Mouse (Mus musculus): ENCODE measurements around the gene Dapk1.

Dapk1 gene

DNA sequence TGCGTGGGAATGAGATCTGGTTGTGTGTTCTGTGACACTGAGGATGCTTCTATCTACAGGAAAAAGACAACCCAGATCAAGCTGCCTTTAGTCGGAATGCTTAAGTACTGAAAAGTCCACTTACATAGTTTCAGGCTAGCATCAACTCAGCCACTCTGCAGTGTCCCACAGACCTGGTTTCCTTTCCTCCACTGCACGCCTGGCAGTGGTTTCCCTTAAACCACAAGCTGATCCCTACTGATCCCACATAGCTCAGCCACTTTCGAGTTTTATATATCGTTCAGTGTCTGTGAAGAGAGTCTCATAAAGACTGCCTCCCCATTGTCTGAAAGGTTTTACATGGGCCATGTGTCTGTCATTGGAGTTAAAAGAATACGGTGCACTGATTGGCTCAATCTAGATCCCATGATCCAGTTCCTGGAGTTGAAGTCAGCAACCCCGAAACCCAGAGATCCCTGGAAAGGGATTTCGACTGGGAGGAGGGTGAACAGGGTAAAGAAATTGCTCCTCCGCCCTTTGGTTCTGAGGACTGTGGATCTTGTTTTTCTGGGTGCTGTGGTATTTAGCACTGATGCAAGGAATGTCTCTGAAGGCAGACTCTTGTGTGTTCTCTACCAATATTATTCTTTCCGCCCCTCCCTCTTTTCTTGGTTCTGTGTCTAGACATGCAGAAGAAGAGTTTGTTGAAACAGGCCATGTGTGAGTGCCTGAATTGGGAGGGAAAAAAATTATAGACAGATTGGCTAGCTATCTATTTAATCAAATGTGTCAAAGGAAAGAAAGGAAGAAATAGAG lies 93.6 kb downstream of the Dapk1 start:
- no peak for DNase-seq (ENCODE audit: low read depth, low spot score)

DNA sequence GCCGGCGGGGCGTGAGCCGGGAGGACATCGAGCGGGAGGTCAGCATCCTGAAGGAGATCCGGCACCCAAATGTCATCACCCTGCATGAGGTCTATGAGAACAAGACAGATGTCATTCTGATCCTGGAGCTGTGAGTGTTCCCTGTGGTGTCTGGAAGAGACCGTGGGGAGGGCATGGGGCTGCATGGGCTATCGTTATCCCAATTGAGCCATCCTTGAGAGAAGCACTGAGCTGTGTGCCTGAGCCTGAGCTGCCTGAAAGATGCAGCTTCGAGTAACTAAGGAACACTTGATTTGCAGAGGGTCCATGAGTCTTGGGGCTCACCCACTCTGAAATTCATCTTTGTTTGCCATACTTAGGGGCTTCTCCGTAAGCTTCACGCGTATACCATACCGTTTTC lies 94.6 kb downstream of the Dapk1 start:
- DNase-seq (ENCODE audit: low read depth, low spot score): no peak

DNA sequence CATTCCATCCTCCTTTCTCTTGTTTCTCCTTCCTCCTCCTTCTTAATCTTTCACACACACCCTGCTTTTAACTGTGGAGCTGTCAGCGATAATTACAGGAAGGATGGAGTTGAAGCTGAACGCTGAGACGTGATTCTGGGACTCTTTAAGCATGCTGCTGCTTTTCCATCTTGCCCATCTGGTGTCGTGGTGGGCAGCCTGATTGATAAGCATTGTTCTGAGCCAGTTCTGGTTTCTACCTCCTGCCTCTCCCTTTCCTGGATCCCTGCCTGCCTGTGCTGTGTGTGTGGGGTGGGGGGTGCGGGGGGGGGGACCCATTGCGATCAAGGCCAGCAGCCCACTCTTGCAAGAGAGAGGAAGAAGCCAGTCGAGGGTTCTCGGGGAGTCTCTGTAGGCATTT lies 95.0 kb downstream of the Dapk1 start:
- DNase-seq (ENCODE audit: low read depth, low spot score): no peak

DNA sequence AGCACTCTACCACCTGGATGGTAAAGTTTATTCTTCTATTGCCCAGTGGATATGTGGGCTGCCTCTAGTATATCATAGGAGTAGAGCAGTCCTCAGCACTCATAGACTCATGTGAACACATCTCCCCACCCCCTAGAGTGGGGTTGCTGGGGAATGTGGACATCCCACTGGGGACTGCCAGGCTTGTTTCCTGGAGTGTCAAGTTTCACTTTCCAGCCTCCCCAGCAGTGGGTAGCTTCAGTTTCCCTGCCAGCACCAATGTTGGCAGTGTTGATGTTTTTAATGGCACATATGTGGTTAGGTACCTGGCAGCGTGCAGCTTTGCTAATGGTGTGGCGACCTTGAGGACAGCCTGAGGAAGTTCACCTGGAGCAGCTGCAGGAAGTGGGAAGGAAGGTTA lies 96.3 kb downstream of the Dapk1 start:
- no peak for DNase-seq (ENCODE audit: low read depth, low spot score)

DNA sequence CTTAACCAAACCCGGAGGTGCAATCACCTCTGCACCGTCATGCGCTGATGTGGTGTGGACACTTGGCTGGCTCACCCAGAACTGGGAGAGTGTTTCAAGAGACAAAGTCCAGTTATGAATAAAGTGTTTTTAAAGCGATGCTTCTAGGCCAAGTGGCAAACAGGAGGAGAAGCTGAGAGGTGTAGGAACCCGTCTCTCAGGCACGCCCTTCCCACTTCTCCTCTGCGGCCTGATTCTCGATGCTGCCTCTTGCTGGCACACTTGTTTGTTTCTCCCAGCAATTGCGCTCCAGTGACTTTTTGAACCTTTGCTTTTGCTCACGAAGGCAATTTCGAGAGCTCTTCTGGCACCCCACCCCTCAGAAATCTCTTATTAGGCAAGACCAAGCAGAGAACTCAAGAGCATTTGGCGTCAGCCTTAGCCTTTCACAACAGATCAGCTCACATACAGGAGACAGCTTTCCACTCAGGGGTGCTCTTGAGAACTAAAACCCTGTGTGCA lies 100.0 kb downstream of the Dapk1 start:
- no peak for DNase-seq (ENCODE audit: low read depth, low spot score)

DNA sequence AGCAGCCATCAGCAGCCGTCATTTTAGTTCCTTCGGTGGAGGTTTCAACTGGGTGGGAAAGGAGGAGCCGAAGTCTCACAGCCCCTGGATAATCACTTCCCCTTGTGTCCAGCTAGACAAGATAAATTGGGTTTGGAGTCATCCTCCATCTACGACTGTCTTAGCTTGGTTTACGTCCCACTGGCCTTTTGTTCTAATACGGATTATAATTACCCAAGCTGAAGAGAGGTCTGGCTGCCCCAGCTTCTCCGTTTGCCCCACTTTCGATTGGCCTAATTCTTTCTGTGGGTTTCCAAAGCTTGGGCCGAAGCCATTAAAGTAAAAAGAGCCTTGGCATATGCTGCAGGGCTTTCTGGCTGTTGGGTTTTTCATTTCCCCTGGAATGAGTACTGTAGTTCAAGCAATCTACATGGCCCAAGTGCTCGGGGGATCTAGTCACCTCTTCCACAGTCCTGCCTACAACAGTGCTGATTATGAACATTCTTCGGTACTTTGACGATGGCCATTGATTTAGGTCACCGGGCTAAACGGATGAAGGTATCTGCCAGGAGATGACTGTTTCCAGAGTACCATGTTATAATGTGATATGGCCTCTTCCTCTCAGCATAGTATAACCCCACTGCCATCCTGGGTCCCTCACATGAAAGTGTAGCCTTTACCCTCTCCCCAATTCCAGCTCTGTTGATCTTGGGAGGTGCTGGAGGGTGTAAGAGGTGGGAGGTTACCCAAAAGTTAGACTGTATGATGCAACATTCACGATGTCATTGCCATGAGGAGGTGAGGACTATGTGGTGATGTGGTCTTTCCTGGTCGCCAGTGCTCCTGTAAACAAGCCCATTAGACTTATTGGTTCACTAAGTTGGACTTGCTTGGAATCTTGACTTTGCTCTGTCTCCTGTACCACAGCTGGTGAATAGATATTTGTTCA lies 106.1 kb downstream of the Dapk1 start:
- peak; percentile 56 for DNase-seq (ENCODE audit: low read depth, low spot score)

DNA sequence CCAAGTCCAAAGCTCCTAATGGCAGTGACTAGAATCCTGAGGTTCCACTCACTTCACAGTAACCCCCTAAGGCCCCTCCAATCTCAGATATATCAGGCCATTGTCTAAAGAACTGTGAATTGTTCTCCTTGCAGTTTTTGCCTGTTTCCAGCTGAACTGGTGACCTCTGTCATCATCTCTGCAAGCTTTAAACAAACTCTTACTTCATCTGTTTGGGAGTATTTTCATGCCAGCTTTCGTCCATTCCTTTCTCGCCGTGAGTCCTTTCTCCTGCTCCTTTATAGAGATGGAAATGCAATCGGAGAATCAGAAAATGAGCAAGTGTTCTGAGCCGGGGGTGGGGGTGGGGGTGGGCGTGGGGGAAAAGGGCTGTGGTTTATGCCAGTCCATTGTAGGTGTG lies 107.4 kb downstream of the Dapk1 start:
- no peak for DNase-seq (ENCODE audit: low read depth, low spot score)

DNA sequence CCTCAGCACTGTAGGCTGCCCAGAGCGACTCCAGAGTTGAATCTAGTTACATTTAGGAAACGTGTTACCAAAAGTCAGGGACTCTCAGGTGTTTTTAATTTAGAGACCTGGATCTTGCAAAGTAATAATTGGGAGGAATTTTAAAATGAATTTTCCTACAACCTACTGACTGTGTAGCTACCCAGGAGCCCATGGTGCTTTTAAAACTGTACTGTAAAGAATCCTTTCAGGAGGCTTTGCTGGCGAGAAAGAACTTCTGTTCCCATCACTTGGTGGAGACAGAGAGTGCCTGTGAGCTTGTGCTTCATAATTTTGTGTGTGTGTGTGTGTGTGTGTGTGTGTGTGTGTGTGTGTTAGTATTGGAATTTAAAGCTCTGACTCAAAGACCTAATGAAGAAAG lies 109.2 kb downstream of the Dapk1 start:
- DNase-seq (ENCODE audit: low read depth, low spot score): no peak

DNA sequence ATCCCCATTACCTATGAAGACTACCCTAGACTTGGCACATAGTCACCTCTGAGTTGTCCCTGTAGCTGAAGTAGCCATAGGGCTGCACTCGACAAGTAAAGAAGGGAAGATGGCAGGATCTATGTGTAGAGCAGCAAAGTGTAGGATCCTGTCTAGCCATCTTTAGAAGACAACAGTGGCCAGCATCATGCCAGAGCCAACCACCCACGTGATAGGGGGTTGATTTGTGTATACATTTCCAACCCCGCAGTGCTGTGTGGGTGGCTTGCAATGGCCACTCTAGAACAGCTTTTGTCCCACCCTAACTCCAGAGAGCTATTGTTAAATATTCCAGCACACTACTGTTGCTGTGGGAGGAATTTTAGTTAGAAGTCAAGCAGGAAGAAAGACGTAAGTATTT lies 111.8 kb downstream of the Dapk1 start:
- DNase-seq (ENCODE audit: low read depth, low spot score): no peak

DNA sequence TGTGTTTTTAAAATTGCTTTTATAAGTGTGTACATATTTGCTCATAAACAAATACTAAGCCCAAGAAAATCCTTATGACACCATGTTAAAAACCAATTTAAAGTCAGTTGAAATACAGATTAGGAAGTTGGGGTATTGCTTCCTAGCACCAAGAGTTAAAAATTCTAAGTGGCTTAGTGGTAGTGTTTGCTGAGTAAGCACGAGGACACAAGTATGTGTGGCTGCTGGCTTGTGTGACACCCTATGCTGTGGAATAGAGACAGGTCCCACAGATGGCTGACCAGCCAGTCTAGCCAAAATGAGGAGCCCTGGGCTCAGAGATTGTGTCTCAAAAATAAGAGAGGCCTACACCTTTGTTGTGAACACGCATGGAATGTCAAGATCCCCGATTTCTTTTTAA lies 114.4 kb downstream of the Dapk1 start:
- DNase-seq (ENCODE audit: low read depth, low spot score): no peak

DNA sequence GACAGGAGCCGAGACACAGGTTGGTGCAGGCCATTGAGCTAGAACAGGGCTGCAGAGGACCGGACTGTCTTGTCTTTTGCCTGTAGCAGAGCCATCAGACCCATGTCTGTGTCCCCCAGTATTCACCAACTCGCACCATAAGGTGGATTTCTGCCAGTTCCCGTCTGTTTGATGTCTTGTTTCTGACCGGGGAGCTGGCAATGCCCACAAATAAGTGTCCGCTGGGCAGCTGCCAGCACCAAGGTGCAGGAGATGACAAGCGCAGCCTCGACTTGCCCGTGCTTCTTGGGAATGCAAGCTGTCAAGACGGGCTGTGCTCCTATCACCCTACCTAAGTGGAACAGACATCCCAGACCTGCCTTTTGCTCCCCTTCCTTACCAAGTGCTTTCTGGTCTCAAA lies 115.7 kb downstream of the Dapk1 start:
- no peak for DNase-seq (ENCODE audit: low read depth, low spot score)

DNA sequence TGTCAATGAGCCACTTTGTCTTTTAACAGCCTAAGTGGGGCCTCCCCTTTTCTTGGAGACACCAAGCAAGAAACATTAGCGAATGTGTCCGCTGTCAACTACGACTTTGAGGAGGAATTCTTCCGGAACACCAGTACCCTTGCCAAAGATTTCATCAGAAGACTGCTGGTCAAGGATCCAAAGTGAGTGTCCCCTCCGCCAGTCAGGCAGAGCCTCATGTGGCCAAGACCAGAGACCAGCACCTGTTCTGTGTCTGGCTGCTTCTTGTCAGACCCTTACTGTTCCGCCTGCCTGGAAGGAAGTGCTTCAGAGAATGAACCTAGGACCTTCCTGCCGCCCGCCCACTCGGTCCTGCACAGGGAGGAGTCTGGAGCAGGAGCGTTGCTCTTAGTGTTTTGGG lies 117.8 kb downstream of the Dapk1 start:
- DNase-seq (ENCODE audit: low read depth, low spot score): no peak

DNA sequence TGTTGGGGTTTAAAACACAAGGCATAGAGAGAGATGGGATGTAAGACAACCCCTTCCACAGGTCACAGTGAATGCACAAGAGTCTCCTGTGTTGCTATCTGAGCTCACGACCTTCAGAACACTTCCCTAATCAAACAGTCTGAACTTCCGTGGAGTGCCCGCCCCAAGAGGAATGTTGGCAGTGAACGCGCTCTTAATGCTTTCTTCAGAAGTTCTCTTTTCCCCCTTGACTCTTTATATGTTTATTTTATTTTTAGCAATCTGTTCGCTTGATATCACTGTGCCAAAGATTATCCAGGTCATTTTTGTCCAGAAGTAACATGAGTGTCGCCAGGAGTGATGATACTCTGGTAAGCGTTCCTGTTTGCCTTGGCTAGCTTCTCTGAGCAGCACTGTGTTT lies 121.0 kb downstream of the Dapk1 start:
- DNase-seq (ENCODE audit: low read depth, low spot score): no peak

DNA sequence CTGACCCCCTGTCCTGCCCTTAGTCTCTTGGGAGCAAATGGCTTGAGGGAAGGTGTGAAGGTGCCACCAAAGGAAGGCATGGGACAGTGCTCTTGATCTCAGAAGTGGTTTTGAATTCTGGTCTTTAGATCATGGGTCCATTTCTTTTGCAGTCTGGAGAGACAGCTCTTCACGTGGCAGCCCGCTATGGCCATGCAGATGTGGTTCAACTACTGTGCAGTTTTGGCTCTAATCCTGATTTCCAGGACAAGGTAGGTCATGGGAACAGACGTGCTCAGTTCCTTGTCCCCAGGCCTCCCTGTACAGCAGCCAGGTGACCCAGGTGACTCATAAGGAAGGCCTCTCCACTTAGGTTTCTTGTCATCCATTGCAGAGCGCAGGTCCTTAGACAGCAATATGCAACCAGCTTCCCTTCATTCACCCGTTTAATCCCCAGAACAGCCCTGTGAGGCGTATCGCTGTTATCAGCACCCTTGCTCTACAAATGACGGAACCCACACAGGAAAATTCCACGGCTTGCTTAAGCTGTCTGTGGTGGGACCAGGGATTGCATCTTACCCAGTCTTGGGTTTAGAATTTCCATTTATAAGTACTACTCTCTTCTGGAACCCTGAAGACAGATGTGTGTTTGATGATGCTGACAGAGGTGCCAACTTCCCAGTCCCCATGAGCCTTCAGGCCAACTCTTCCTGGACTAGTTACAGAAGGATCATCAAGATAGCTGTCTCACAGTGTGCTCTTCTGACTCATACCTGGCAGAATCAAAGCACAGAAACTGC lies 126.7 kb downstream of the Dapk1 start:
- DNase-seq (ENCODE audit: low read depth, low spot score): no peak

DNA sequence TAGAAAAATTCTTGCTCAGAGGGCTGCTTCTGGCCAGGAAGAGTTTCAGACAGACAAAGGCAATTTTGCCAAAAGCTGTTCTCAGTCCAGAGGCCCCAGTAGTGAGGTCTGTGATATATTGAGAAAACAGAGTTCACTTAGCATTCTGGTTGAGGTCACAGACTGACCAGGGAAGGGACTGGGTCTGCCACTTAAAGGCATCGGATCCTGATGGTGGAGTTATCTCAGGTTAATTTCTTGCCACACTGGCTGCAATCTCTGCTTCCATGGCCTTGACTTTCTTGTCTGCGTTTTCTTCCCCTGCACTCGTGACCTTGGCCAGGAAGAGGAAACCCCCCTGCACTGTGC lies 127.3 kb downstream of the Dapk1 start:
- DNase-seq (ENCODE audit: low read depth, low spot score): no peak

DNA sequence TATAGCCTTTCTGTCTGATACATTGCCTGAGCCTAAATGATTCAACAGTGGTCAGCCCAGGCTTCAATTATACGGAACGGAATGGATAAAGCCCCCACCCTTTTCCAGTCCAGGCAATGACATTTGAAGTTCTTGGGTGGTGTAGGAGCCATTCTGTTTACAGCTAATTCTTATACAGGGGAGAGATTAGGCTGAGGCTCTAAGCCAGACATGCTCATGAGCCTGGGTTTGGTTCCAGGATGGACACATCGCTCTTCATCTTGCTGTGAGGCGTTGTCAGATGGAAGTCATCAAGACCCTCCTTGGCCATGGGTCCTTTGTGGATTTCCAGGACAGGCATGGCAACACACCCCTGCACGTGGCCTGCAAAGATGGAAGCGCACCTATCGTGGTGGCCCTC lies 128.8 kb downstream of the Dapk1 start:
- no peak for DNase-seq (ENCODE audit: low read depth, low spot score)

DNA sequence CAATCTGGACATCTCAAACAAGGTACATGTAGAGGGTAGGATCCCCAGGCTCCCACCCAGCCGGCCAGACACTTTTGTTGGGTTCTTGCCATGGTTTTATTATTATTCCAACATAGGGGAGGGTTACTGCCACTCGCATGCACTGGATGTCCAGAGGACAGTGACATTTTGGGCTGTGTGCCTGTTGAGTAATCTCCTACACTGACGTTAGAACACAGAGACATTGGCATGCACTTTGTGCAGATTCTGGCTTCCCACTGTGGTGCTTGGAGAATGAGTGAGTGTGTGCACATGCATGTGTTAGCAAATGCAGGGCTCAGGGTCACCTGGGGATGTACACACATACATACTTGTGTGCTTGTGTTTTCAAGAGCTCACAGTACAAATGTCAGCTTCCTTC lies 129.3 kb downstream of the Dapk1 start:
- DNase-seq (ENCODE audit: low read depth, low spot score): no peak

DNA sequence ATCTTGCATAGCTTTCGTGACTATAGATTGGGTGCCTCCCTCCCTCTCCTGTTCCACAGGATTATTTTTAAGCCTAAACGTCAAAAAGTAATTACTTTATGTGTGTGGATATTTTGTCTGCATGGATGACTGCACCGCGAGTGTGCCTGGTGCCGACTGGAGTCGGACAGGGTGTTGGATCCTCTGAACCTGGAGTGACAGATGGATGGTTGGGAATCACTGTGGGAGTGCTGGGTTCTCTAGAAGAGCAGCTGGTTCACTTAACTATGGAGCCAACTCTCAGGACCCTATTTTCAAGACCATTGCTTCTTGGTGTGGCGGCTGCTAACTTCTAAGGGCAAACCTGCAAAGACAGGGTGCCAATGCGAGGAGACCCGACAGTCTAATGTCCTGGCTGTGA lies 133.6 kb downstream of the Dapk1 start:
- no peak for DNase-seq (ENCODE audit: low read depth, low spot score)

DNA sequence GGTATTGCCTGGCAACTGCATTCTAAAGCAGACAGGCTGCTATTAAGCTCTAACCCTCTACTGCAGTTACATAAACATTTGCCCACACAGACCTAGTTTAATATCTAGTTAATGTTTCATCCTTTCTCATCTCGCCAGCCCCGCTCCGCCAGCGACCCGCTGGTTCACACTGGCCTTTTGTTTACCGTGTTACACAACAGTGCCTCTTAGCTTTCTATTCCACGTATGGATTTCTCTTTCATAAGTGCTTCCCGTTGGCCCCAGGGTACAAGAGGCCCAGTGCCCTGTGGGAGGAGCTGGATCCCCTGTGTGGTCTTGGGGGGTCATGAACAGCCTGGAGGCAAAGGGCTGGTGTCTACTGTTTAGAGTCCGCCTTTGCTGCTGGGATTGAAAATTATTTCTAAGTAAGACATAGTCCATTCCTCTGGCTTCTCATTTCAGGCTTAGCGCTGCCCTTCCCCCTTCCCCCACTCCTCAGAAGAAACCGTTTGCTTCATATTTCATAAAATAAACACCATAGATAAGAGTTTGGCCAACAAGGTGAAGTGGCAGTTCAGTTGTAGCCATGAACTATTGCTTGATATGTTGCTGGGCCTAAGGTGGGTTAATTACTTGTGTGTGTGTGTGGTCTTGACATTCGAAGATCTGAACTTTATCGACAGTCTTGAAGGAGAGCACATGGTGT lies 134.8 kb downstream of the Dapk1 start:
- DNase-seq (ENCODE audit: low read depth, low spot score): no peak

DNA sequence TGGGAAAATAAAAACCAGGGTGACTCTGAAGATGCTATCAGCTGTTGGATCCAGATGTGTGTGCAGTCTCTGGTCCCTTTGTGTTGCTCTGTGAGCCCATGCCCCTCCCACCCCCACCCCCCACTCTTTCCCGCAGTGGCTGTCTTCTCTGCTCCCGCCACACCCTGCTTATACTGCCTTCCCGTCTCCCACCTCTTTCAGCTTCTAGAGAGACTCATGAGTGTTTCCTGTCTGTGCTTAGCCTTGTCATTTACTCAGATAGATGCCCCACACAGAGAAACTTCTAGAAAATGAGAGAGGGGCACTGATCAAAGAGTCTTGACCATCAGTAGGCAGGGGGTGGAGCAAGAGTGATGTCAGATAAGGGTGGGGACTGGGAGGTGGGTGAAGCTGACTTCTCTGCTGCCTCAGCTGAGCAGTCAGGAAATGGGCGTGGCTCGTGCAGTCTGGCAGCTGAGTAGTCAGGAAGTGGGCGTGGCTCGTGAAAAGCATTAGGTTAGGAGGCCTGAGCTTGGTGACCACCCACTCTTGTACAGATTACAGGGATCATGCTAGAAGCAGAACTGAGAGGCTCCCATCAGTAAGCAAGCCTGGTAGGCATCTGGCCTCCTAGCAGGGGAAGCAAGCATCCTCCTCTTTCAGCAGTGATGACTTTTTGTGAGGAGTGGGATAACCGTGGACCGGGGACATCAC lies 136.0 kb downstream of the Dapk1 start:
- no peak for DNase-seq (ENCODE audit: low read depth, low spot score)

DNA sequence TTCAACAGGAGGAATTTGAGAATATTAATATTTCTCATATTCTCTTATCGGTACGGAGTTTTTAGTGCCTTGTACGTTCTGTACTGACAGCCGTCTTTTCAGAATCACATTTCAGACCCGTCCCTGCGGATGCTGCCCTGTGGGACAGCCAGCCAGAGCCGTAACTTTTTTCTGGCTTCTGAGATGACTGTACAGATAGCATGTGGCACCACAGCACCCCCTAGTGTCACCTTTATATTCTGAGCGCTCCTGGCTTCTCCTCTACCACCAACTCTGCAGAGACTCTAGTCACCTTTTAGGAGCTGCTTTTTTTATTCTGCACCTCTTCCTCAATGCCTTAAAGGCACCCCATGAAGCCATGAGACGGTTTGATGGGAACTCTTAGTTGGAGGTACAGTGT lies 136.7 kb downstream of the Dapk1 start:
- DNase-seq (ENCODE audit: low read depth, low spot score): peak; percentile 65

Data from retina, postnatal 7 days (tissue).